Mouse (Mus musculus): ENCODE data around the gene Uqcrfs1.
A peak's percentile ranks its signal among the peaks of the same experiment; 100 is the strongest.

- TF ChIP-seq POLR2A (IDR thresholded peaks at IDR 0.05; ENCODE audit: borderline replicate concordance, extremely low read depth, low read depth, low read length) (no peak), CTCF (IDR thresholded peaks at IDR 0.05; ENCODE audit: insufficient read depth, low read length) (0 out of 2 replicates have a peak, but pooled peaks have one; percentile 26)
Measured at GRCm38 (mm10) chr13:30501860-30502395, 43.2 kb downstream of the Uqcrfs1 start.
